Mouse (Mus musculus) c-Kit-positive CD71-positive TER-119-positive erythroid progenitor cells, embryonic 14.5 days (primary cell): Measurements from ENCODE around the gene Crtc2.

Experiments used
- DNase-seq: peaks from one replicate; pipeline ENCODE4 v3.0.0-alpha.2; 2013; ENCODE audit warnings: low spot score

Crtc2 gene

DNA sequence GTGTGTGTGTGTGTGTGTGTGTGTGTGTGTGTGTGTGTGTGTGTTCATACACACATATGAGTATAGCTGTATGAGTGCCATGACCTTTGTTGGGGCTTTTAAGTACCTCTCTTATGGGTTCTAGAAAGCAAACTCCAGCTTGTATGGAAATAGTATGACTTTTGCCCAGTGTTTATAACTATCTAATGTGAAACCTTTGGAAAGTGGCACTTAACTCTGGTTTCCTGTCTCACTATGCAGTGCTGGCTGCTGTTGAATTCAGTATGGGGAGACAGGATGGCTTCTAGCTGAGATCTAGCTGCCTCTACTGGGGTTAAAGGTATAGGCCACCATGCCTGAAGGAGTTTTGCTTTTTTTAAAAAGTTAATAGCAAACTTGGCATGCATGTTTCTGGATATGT is 55.6 kb downstream of the Crtc2 start:
- DNase-seq, result no peak

DNA sequence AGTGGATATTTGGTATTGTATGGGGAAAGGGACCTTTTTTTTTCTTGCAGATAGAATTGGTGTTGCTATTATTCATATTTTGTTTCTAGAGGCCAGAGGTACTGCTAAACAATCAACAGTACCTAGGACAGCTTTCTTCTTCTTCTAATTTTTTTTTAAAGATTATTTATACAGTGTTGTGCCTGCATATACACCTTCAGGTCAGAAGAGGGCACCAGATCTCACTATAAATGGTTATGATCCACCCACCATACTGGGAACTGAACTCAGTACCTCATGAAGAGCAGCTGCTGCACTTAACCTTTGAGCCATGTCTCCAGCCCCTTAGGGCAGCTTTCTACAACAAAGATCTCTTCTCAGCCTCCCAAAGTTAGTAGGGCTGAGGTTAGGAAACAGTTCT is 59.4 kb downstream of the Crtc2 start:
- DNase-seq, result no peak
